In the genomic region with DNA sequence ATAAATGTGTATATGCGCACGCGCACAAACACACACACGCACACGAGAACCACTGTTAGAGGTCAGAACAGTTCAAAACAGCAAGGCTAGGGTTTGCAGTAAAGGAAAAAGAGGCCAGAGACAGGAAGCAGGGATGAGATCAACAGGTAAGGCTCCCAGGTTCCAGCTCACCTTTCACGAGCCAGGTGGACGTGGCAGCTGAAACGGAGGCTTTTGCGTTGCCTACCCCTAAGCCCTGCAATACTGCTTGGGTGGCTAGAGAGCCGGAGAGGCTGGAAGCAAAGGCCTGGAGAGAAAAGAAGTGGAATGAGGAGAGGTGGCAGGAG, we compare ENCODE assay signal across 7 mouse cellular contexts. TPM values are rescaled to one million over a fixed set of nuclear protein-coding genes. Genes with fewer than 3 reads are reported as not detected.
DNase-seq lines count a peak whose midpoint lies in the region; ATAC-seq lines count a peak whose summit lies in the region.

No protein-coding gene starts in this region.

- H3K4me3 ChIP-seq in forebrain, embryonic 10.5 days: peak overlapping the region; percentile 88
- peak overlapping the region; percentile 85 for H3K4me3 ChIP-seq in limb, embryonic 15.5 days
- peak overlapping the region; percentile 83 for H3K4me3 ChIP-seq in stomach, embryonic 14.5 days (ENCODE audit: low read depth, low read length)

- peak; percentile 7 for DNase-seq in right cerebral cortex, postnatal 4 days
- no peak for DNase-seq in right cerebral cortex, postnatal 36 days (ENCODE audit: low spot score in 2 of 2)
- no peak for DNase-seq in forebrain, embryonic 10.5 days (ENCODE audit: extremely low spot score, low spot score)
- DNase-seq in left cerebral cortex, adult 11 months (ENCODE audit: low spot score): no peak
- DNase-seq in embryo, embryonic 10.5 days (ENCODE audit: low spot score): no peak

- H3K27me3 ChIP-seq in forebrain, embryonic 10.5 days (ENCODE audit: poor library complexity, severe bottlenecking): peaks cover 9% of the 10 kb centered on the region; the same call in 1 of the 2 replicates
- H3K27me3 ChIP-seq in limb, embryonic 15.5 days: no peaks in the 10 kb centered on the region
- no peaks in the 10 kb centered on the region for H3K27me3 ChIP-seq in stomach, embryonic 14.5 days (ENCODE audit: control insufficient read depth, insufficient read depth, low read length)

- 44% methylated on average over 10 of the region's 10 CpGs for WGBS in forebrain, embryonic 10.5 days
- 29% methylated on average over 10 of the region's 10 CpGs for WGBS in limb, embryonic 15.5 days
- WGBS in stomach, embryonic 14.5 days: 33% methylated on average over 10 of the region's 10 CpGs

- ATAC-seq in limb, embryonic 15.5 days (ENCODE audit: insufficient number of reproducible peaks, low FRiP score, low TSS enrichment, low read depth): no peak; the same call in 1 of the 2 replicates
- peak; percentile 34; the same call in 1 of the 2 replicates for ATAC-seq in stomach, embryonic 14.5 days (ENCODE audit: insufficient number of reproducible peaks, insufficient read depth, low FRiP score, low read depth)

- H3K36me3 ChIP-seq in forebrain, embryonic 10.5 days (replicated peaks): peaks cover 29% of the 10 kb centered on the region
- H3K36me3 ChIP-seq in limb, embryonic 15.5 days: peaks cover 14% of the 10 kb centered on the region
- no peaks in the 10 kb centered on the region for H3K36me3 ChIP-seq in stomach, embryonic 14.5 days (ENCODE audit: control insufficient read depth, insufficient read depth, low read length)

- H3K4me2 ChIP-seq in limb, embryonic 15.5 days: peak overlapping the region; percentile 75
- peak overlapping the region; percentile 88 for H3K4me2 ChIP-seq in stomach, embryonic 14.5 days (replicated peaks; ENCODE audit: low read depth, low read length)

- peaks cover 31% of the 10 kb centered on the region for H3K4me1 ChIP-seq in forebrain, embryonic 10.5 days
- peaks cover 21% of the 10 kb centered on the region for H3K4me1 ChIP-seq in limb, embryonic 15.5 days
- H3K4me1 ChIP-seq in stomach, embryonic 14.5 days (ENCODE audit: control insufficient read depth, insufficient read depth, low read length): peaks cover 17% of the 10 kb centered on the region

- H3K27ac ChIP-seq in forebrain, embryonic 10.5 days: peak overlapping the region; percentile 92
- H3K27ac ChIP-seq in limb, embryonic 15.5 days: peak overlapping the region; percentile 94
- H3K27ac ChIP-seq in stomach, embryonic 14.5 days (ENCODE audit: low read length): peak overlapping the region; percentile 80

- no peaks in the 10 kb centered on the region for H3K9me3 ChIP-seq in forebrain, embryonic 10.5 days
- H3K9me3 ChIP-seq in limb, embryonic 15.5 days: no peaks in the 10 kb centered on the region
- no peaks in the 10 kb centered on the region for H3K9me3 ChIP-seq in stomach, embryonic 14.5 days (ENCODE audit: control insufficient read depth, low read depth, low read length)

- peak overlapping the region; percentile 90 for H3K9ac ChIP-seq in limb, embryonic 15.5 days
- H3K9ac ChIP-seq in stomach, embryonic 14.5 days (replicated peaks; ENCODE audit: low read depth, low read length): peak overlapping the region; percentile 87

RNA-seq across cellular contexts. Expression of a gene that starts 0.7 kb away (rescaled TPM):
- 22.0 and 26.2 TPM in 2 replicates for polyA plus RNA-seq in forebrain, embryonic 10.5 days (2016; fragmentation: Nextera tagmentation; extraction: Ambion mirVana)
- polyA plus RNA-seq in limb, embryonic 15.5 days (2015; fragmentation: Nextera tagmentation; extraction: Ambion mirVana): 25.2 and 26.3 TPM in 2 replicates
- 36.8 and 42.8 TPM in 2 replicates for polyA plus RNA-seq in stomach, embryonic 14.5 days (2014; fragmentation: Nextera tagmentation; extraction: Ambion mirVana)

RNA-seq across cellular contexts. Expression of a gene that starts 31.8 kb away (rescaled TPM):
- polyA plus RNA-seq in forebrain, embryonic 10.5 days (2016; fragmentation: Nextera tagmentation; extraction: Ambion mirVana): 0.28 TPM in 1 of 2 replicates, not detected in the other
- not detected in 2 replicates for polyA plus RNA-seq in limb, embryonic 15.5 days (2015; fragmentation: Nextera tagmentation; extraction: Ambion mirVana)
- polyA plus RNA-seq in stomach, embryonic 14.5 days (2014; fragmentation: Nextera tagmentation; extraction: Ambion mirVana): 1.00 and 2.5 TPM in 2 replicates

RNA-seq across cellular contexts. Expression of a gene that starts 50.6 kb away (rescaled TPM):
- polyA plus RNA-seq in forebrain, embryonic 10.5 days (2016; fragmentation: Nextera tagmentation; extraction: Ambion mirVana): 22.5 and 23.3 TPM in 2 replicates
- 58.2 and 72.5 TPM in 2 replicates for polyA plus RNA-seq in limb, embryonic 15.5 days (2015; fragmentation: Nextera tagmentation; extraction: Ambion mirVana)
- 203 and 205 TPM in 2 replicates for polyA plus RNA-seq in stomach, embryonic 14.5 days (2014; fragmentation: Nextera tagmentation; extraction: Ambion mirVana)

RNA-seq across cellular contexts. Expression of a gene that starts 59.4 kb away (rescaled TPM):
- polyA plus RNA-seq in forebrain, embryonic 10.5 days (2016; fragmentation: Nextera tagmentation; extraction: Ambion mirVana): 10.0 and 10.7 TPM in 2 replicates
- polyA plus RNA-seq in limb, embryonic 15.5 days (2015; fragmentation: Nextera tagmentation; extraction: Ambion mirVana): 7.4 and 9.1 TPM in 2 replicates
- 9.7 and 9.9 TPM in 2 replicates for polyA plus RNA-seq in stomach, embryonic 14.5 days (2014; fragmentation: Nextera tagmentation; extraction: Ambion mirVana)
